Mouse (Mus musculus): ENCODE data around the gene Fam89a. TPM values are rescaled to one million over a fixed set of nuclear protein-coding genes. Genes with fewer than 3 reads are reported as not detected.

Gene Fam89a
- polyA plus RNA-seq, 1 experiment from 2014 or later, result 3.7 TPM

GRCm38 (mm10) chr8:124703526-124703925 is 48.1 kb downstream of the Fam89a start:
- WGBS, result 59% methylated on average over 4 of the region's 4 CpGs
- no peak overlapping the region for H3K4me2 ChIP-seq (replicated peaks)
- H3K36me3 ChIP-seq, result peaks cover 52% of the 10 kb centered on the region
- no peak overlapping the region for H3K27ac ChIP-seq
- no peak for ATAC-seq (ENCODE audit: low FRiP score, low read depth)
- no peaks in the 10 kb centered on the region for H3K4me1 ChIP-seq
- H3K9me3 ChIP-seq, result no peaks in the 10 kb centered on the region
- no peak overlapping the region for H3K9ac ChIP-seq
- no peaks in the 10 kb centered on the region for H3K27me3 ChIP-seq
- H3K4me3 ChIP-seq, result no peak overlapping the region

GRCm38 (mm10) chr8:124702183-124702582 is 49.4 kb downstream of the Fam89a start:
- 88% methylated on average over 3 of the region's 3 CpGs for WGBS
- Histone ChIP-seq H3K9ac (no peak overlapping the region), H3K4me1 (no peaks in the 10 kb centered on the region), H3K27me3 (no peaks in the 10 kb centered on the region), H3K27ac (no peak overlapping the region), H3K36me3 (peaks cover 61% of the 10 kb centered on the region), H3K4me3 (no peak overlapping the region), H3K4me2 (replicated peaks) (no peak overlapping the region), H3K9me3 (no peaks in the 10 kb centered on the region)
- no peak for ATAC-seq (ENCODE audit: low FRiP score, low read depth)

GRCm38 (mm10) chr8:124701023-124701422 is 50.6 kb downstream of the Fam89a start:
- H3K27me3 ChIP-seq, result no peaks in the 10 kb centered on the region
- no peak overlapping the region for H3K9ac ChIP-seq
- no peaks in the 10 kb centered on the region for H3K9me3 ChIP-seq
- peaks cover 58% of the 10 kb centered on the region for H3K36me3 ChIP-seq
- 82% methylated on average over 9 of the region's 9 CpGs for WGBS
- ATAC-seq (ENCODE audit: low FRiP score, low read depth), result no peak
- H3K4me1 ChIP-seq, result no peaks in the 10 kb centered on the region
- no peak overlapping the region for H3K4me2 ChIP-seq (replicated peaks)
- H3K4me3 ChIP-seq, result no peak overlapping the region
- H3K27ac ChIP-seq, result no peak overlapping the region

- 92% methylated on average over 5 of the region's 5 CpGs for WGBS
- Histone ChIP-seq H3K27me3 (no peaks in the 10 kb centered on the region), H3K4me3 (no peak overlapping the region), H3K4me2 (replicated peaks) (no peak overlapping the region), H3K9me3 (no peaks in the 10 kb centered on the region), H3K4me1 (no peaks in the 10 kb centered on the region), H3K9ac (no peak overlapping the region), H3K27ac (no peak overlapping the region), H3K36me3 (peaks cover 56% of the 10 kb centered on the region)
- ATAC-seq (ENCODE audit: low FRiP score, low read depth), result no peak
Measured at GRCm38 (mm10) chr8:124700271-124700670, 51.4 kb downstream of the Fam89a start.

- Histone ChIP-seq H3K4me3 (no peak overlapping the region), H3K36me3 (peaks cover 69% of the 10 kb centered on the region), H3K9me3 (no peaks in the 10 kb centered on the region), H3K4me2 (replicated peaks) (no peak overlapping the region), H3K4me1 (no peaks in the 10 kb centered on the region), H3K27ac (no peak overlapping the region), H3K9ac (no peak overlapping the region), H3K27me3 (no peaks in the 10 kb centered on the region)
- WGBS, result 85% methylated on average over 22 of the region's 22 CpGs
- ATAC-seq (ENCODE audit: low FRiP score, low read depth), result no peak
Measured at GRCm38 (mm10) chr8:124695424-124696100, 56.1 kb downstream of the Fam89a start.

GRCm38 (mm10) chr8:124691706-124692105 is 59.9 kb downstream of the Fam89a start:
- WGBS, result 85% methylated on average over 4 of the region's 4 CpGs
- peaks cover 57% of the 10 kb centered on the region for H3K36me3 ChIP-seq

More at GRCm38 (mm10) chr8:124691706-124692105, 59.9 kb downstream of the Fam89a start:
- Histone ChIP-seq H3K9ac (no peak overlapping the region), H3K9me3 (no peaks in the 10 kb centered on the region), H3K4me2 (replicated peaks) (no peak overlapping the region), H3K27ac (no peak overlapping the region), H3K4me1 (no peaks in the 10 kb centered on the region), H3K4me3 (no peak overlapping the region), H3K27me3 (no peaks in the 10 kb centered on the region)
- ATAC-seq (ENCODE audit: low FRiP score, low read depth), result no peak

Other genes with a start within 250 kb of the Fam89a start
- gene Cog2, start 231.1 kb downstream of the Fam89a start, polyA plus RNA-seq (2015; fragmentation: Nextera tagmentation; extraction: Ambion mirVana), result 42.9 and 44.2 TPM in 2 replicates
- 0.42 and 0.48 TPM in 2 replicates for gene Agt, start 182.1 kb downstream of the Fam89a start, polyA plus RNA-seq (2015; fragmentation: Nextera tagmentation; extraction: Ambion mirVana)
- gene Capn9, start 175.7 kb downstream of the Fam89a start, polyA plus RNA-seq (2015; fragmentation: Nextera tagmentation; extraction: Ambion mirVana), result 0.15 TPM in 1 of 2 replicates, not detected in the other
- 26.7 and 30.2 TPM in 2 replicates for gene 2310022B05Rik, start 88.5 kb downstream of the Fam89a start, polyA plus RNA-seq (2015; fragmentation: Nextera tagmentation; extraction: Ambion mirVana)
- gene Ttc13, start 29.8 kb downstream of the Fam89a start, polyA plus RNA-seq (2015; fragmentation: Nextera tagmentation; extraction: Ambion mirVana), result 40.3 and 44.3 TPM in 2 replicates
- gene Arv1, start 29.7 kb downstream of the Fam89a start, polyA plus RNA-seq (2015; fragmentation: Nextera tagmentation; extraction: Ambion mirVana), result 26.0 and 26.6 TPM in 2 replicates
- 0.03 and 0.06 TPM in 2 replicates for gene Trim67, start 41.3 kb upstream of the Fam89a start, polyA plus RNA-seq (2015; fragmentation: Nextera tagmentation; extraction: Ambion mirVana)
- gene Gnpat, start 111.2 kb upstream of the Fam89a start, polyA plus RNA-seq (2015; fragmentation: Nextera tagmentation; extraction: Ambion mirVana), result 97.6 and 99.6 TPM in 2 replicates
- 52.7 and 53.9 TPM in 2 replicates for gene 2810004N23Rik, start 111.3 kb upstream of the Fam89a start, polyA plus RNA-seq (2015; fragmentation: Nextera tagmentation; extraction: Ambion mirVana)
- 8.4 and 8.5 TPM in 2 replicates for gene Exoc8, start 145.9 kb upstream of the Fam89a start, polyA plus RNA-seq (2015; fragmentation: Nextera tagmentation; extraction: Ambion mirVana)
- 9.1 and 9.3 TPM in 2 replicates for gene Sprtn, start 146.1 kb upstream of the Fam89a start, polyA plus RNA-seq (2015; fragmentation: Nextera tagmentation; extraction: Ambion mirVana)
- 11.9 and 13.5 TPM in 2 replicates for gene Egln1, start 197.5 kb upstream of the Fam89a start, polyA plus RNA-seq (2015; fragmentation: Nextera tagmentation; extraction: Ambion mirVana)